Mouse (Mus musculus): Measurements from ENCODE around the gene Shank3. TPM values are rescaled to one million over a fixed set of nuclear protein-coding genes. Genes with fewer than 3 reads are reported as not detected.

Gene Shank3
- polyA plus RNA-seq, 1 experiment from 2014 or later, result 1.0 TPM

GRCm38 (mm10) chr15:89458942-89459341, 40.5 kb upstream of the Shank3 start:
- Histone ChIP-seq H3K9me3 (replicated peaks; ENCODE audit: low read length) (no peaks in the 10 kb centered on the region), H3K9ac (ENCODE audit: low read depth, low read length) (no peak overlapping the region), H3K4me3 (replicated peaks; ENCODE audit: low read depth, low read length) (no peak overlapping the region), H3K4me1 (replicated peaks; ENCODE audit: insufficient read depth, low read length) (0 out of 2 replicates have a peak, but pooled peaks cover 4% of the 10 kb centered on the region), H3K36me3 (ENCODE audit: insufficient read depth, low read length) (no peaks in the 10 kb centered on the region), H3K4me2 (ENCODE audit: low read length) (no peak overlapping the region), H3K27ac (no peak overlapping the region), H3K27me3 (ENCODE audit: insufficient read depth, low read length) (peaks cover 1% of the 10 kb centered on the region)
- DNase-seq (ENCODE audit: low spot score) (no peak), ATAC-seq (replicated peaks; ENCODE audit: low FRiP score, low read depth) (no peak)
- TF ChIP-seq CTCF (IDR thresholded peaks at IDR 0.05; ENCODE audit: low read depth), result no peak
- 86% methylated on average over 15 of the region's 15 CpGs for WGBS

DNA sequence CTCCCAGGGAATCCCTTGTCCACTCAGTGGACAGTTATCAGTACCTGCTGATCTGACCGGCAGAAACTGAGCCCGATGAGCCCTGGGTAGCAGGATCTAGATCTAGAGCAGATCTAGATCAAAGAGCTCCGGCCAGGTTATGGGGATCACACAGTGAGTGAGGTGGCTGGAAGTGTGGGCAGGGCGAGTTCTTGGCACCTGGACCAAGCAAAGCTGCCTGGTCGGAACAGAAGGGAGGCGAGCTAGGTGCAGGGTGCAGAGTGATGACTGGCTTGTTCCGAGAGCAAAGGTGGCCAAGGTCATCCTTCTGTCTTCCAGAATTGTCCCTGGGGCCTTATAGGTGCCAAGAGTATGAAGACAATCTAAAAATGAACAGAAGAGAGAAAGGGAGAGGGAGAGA, 39.6 kb upstream of the Shank3 start:
- no peaks in the 10 kb centered on the region for H3K9me3 ChIP-seq (replicated peaks; ENCODE audit: low read length)
- no peak for ATAC-seq (replicated peaks; ENCODE audit: low FRiP score, low read depth)
- H3K36me3 ChIP-seq (ENCODE audit: insufficient read depth, low read length), result no peaks in the 10 kb centered on the region
- WGBS, result 77% methylated on average over 7 of the region's 7 CpGs
- no peaks in the 10 kb centered on the region for H3K27me3 ChIP-seq (ENCODE audit: insufficient read depth, low read length)
- no peak overlapping the region for H3K27ac ChIP-seq
- no peak overlapping the region for H3K4me2 ChIP-seq (ENCODE audit: low read length)
- H3K4me1 ChIP-seq (replicated peaks; ENCODE audit: insufficient read depth, low read length), result no peaks in the 10 kb centered on the region
- no peak overlapping the region for H3K4me3 ChIP-seq (replicated peaks; ENCODE audit: low read depth, low read length)
- no peak for DNase-seq (ENCODE audit: low spot score)
- TF ChIP-seq CTCF (IDR thresholded peaks at IDR 0.05; ENCODE audit: low read depth), result no peak
- H3K9ac ChIP-seq (ENCODE audit: low read depth, low read length), result no peak overlapping the region

GRCm38 (mm10) chr15:89460298-89460697, 39.1 kb upstream of the Shank3 start:
- H3K9me3 ChIP-seq (replicated peaks; ENCODE audit: low read length), result no peaks in the 10 kb centered on the region
- 57% methylated on average over 10 of the region's 10 CpGs for WGBS
- no peak overlapping the region for H3K9ac ChIP-seq (ENCODE audit: low read depth, low read length)
- TF ChIP-seq CTCF (IDR thresholded peaks at IDR 0.05; ENCODE audit: low read depth), result no peak
- H3K27me3 ChIP-seq (ENCODE audit: insufficient read depth, low read length), result no peaks in the 10 kb centered on the region
- no peak overlapping the region for H3K4me2 ChIP-seq (ENCODE audit: low read length)
- DNase-seq (ENCODE audit: low spot score), result no peak
- H3K4me3 ChIP-seq (replicated peaks; ENCODE audit: low read depth, low read length), result no peak overlapping the region
- H3K27ac ChIP-seq, result no peak overlapping the region
- no peak for ATAC-seq (replicated peaks; ENCODE audit: low FRiP score, low read depth)
- H3K36me3 ChIP-seq (ENCODE audit: insufficient read depth, low read length), result no peaks in the 10 kb centered on the region
- no peaks in the 10 kb centered on the region for H3K4me1 ChIP-seq (replicated peaks; ENCODE audit: insufficient read depth, low read length)

- Histone ChIP-seq H3K4me1 (replicated peaks; ENCODE audit: insufficient read depth, low read length) (no peaks in the 10 kb centered on the region), H3K27ac (no peak overlapping the region), H3K4me2 (ENCODE audit: low read length) (no peak overlapping the region), H3K27me3 (ENCODE audit: insufficient read depth, low read length) (no peaks in the 10 kb centered on the region), H3K9me3 (replicated peaks; ENCODE audit: low read length) (no peaks in the 10 kb centered on the region), H3K9ac (ENCODE audit: low read depth, low read length) (no peak overlapping the region), H3K36me3 (ENCODE audit: insufficient read depth, low read length) (no peaks in the 10 kb centered on the region), H3K4me3 (replicated peaks; ENCODE audit: low read depth, low read length) (no peak overlapping the region)
- TF ChIP-seq CTCF (IDR thresholded peaks at IDR 0.05; ENCODE audit: low read depth), result no peak
- DNase-seq (ENCODE audit: low spot score) (no peak), ATAC-seq (replicated peaks; ENCODE audit: low FRiP score, low read depth) (no peak)
- WGBS, result 80% methylated on average over 15 of the region's 15 CpGs
Observed at GRCm38 (mm10) chr15:89461321-89461720, 38.1 kb upstream of the Shank3 start.

GRCm38 (mm10) chr15:89462176-89462575, 37.2 kb upstream of the Shank3 start:
- TF ChIP-seq CTCF (IDR thresholded peaks at IDR 0.05; ENCODE audit: low read depth), result no peak
- Histone ChIP-seq H3K36me3 (ENCODE audit: insufficient read depth, low read length) (no peaks in the 10 kb centered on the region), H3K27me3 (ENCODE audit: insufficient read depth, low read length) (no peaks in the 10 kb centered on the region), H3K9me3 (replicated peaks; ENCODE audit: low read length) (no peaks in the 10 kb centered on the region), H3K27ac (no peak overlapping the region), H3K4me3 (replicated peaks; ENCODE audit: low read depth, low read length) (no peak overlapping the region), H3K4me1 (replicated peaks; ENCODE audit: insufficient read depth, low read length) (no peaks in the 10 kb centered on the region), H3K9ac (ENCODE audit: low read depth, low read length) (no peak overlapping the region), H3K4me2 (ENCODE audit: low read length) (no peak overlapping the region)
- no peak for DNase-seq (ENCODE audit: low spot score)
- 83% methylated on average over 7 of the region's 7 CpGs for WGBS
- ATAC-seq (replicated peaks; ENCODE audit: low FRiP score, low read depth), result no peak

DNA sequence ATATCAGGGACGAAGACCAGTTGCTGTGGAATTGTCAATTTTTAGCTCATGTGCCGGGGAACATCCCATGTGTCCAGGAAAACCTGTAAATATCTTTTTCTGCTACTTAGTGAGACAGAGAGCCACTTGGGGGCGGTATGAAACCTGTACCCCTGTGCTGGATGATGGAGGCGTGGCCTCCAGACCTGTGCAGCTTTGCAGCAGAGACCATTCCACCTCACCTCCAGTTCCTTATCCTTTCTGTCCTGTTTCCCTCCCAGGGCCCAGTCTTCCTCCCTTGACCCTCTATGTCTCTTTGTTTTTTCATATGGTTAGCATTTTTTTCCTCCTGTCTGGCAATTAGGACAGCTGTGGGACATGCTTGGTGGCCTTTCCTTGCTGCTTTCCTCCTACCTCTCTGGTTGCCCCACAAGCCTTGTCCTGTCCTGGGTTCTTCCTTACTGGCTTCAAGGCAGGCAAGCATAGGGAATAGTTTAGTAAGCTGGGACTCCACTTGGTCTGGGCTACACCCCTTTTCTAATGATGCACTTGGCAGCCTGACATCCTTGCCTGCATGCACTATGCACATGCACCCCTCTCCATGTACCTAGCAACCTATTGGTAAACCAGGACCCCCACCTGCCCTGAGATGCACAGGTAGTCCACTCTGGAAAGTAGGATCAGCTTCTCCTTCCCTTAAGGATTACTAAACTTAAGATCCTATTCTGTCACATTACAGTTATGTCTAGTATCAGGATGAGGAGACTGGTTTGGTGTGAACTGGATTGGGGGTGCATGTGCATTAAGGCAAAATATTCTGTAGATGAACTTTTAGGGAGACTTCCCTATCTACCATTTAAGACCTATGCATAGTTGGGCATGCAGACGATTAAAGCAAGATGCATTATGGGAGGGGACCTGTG, 35.8 kb upstream of the Shank3 start:
- no peak overlapping the region for H3K9ac ChIP-seq (ENCODE audit: low read depth, low read length)
- no peak overlapping the region for H3K4me2 ChIP-seq (ENCODE audit: low read length)
- ATAC-seq (replicated peaks; ENCODE audit: low FRiP score, low read depth) (no peak), DNase-seq (ENCODE audit: low spot score) (peak; percentile 33)
- no peaks in the 10 kb centered on the region for H3K27me3 ChIP-seq (ENCODE audit: insufficient read depth, low read length)
- no peak overlapping the region for H3K4me3 ChIP-seq (replicated peaks; ENCODE audit: low read depth, low read length)
- TF ChIP-seq CTCF (IDR thresholded peaks at IDR 0.05; ENCODE audit: low read depth), result peak; percentile 51
- H3K27ac ChIP-seq, result no peak overlapping the region
- no peaks in the 10 kb centered on the region for H3K9me3 ChIP-seq (replicated peaks; ENCODE audit: low read length)
- no peaks in the 10 kb centered on the region for H3K36me3 ChIP-seq (ENCODE audit: insufficient read depth, low read length)
- H3K4me1 ChIP-seq (replicated peaks; ENCODE audit: insufficient read depth, low read length), result no peaks in the 10 kb centered on the region
- WGBS, result 51% methylated on average over 5 of the region's 5 CpGs

Measured in kidney, postnatal 0 days (tissue).